Mouse (Mus musculus): ENCODE data around the gene Gm10638. TPM values are rescaled to one million over a fixed set of nuclear protein-coding genes. Genes with fewer than 3 reads are reported as not detected.
A peak's percentile ranks its signal among the peaks of the same experiment; 100 is the strongest.

Gene Gm10638
- total RNA-seq, 2 experiments from 2014 or later: 3.0 to 3.8 TPM

DNA sequence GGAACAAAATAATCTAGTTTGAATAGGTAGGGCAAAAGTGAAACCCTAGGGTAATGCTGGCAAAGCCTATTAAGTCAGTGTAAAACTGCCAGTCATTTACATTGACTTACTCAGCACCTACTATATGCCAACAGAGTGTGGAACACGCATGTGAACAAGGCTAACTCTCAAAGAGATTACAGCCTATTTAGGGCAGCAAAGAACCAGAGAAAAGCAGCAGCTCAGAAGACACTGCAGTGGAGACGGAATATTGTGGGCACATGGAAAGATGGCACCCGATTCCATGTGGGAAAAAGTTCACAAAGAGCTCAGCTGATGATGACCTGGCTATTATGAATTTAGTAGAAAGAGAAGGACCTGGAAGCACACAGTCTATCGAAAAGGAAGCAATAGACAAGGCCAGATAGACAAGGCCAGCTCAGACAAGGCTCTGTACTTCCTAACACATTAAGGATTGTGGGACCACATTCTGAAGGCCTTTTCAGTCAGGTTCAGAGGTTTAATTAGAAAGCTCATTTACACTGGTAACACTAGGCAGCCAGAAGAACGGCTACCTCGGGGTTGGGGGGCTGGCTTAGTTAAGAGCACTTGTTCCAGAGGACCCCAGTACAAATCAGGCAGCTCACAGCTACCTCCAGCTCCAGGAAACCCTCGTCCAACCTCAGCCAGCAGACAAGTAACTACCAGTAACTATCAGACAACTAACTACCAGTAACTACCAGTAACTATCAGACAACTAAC is 2.7 kb upstream of the Gm10638 start:
- no peak overlapping the region for H3K4me3 ChIP-seq
- DNase-seq (ENCODE audit: extremely low spot score in 1 of 2, low spot score in 2 of 2): no peak
- no peak overlapping the region for H3K27ac ChIP-seq
- intact Hi-C loops (cut with DNase I): no loop called here
- no peak for TF ChIP-seq CTCF (IDR thresholded peaks at IDR 0.05)

DNA sequence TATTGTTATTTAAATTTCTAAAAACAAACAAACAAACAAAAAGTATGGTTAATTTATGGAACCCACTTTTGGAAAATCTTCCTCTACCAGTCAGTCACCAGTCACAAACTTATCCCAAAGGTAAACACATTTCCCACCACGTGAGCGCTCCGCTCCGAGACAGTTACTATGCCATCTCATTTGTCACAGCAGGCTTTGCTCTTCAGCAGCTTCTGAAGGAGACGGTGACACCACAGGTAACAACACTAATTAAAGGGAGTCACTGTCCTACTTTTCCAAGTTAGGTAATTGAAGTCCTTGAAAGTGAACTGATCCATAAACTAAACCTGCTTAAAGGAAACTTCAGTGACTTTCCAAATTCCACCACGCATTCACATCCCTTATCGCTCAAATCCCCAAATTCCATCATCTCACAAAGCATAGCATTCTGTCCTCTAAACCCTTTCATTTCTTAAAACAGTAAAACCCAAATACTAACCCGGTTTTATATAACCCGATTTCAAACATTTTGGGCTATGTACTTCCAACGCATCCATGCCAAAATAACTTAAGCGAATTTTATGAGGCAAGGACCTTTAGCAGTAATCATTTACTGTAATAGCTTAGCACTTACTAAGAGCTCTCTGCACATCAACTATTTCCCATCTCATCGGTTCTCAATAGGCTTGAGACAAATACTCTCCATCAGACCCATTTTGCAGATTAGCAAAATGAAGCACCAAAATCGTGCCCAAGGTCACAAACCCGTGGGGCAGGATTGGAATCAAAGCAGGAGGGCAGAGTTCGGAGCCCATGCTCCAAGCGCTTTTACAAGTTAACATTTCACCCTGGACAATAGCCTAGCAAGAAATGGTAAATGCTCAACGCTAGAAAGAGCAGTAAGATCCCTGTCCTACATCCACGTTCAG is 932 bp upstream of the Gm10638 start:
- intact Hi-C loops (cut with DNase I): loop anchor here (1.0 to 5.0 kb wide), 2 partner anchors 140 to 158 kb away; no protein-coding TSS in a partner anchor
- no peak for DNase-seq (ENCODE audit: extremely low spot score in 1 of 2, low spot score in 2 of 2)
- no peak for TF ChIP-seq CTCF (IDR thresholded peaks at IDR 0.05)

DNA sequence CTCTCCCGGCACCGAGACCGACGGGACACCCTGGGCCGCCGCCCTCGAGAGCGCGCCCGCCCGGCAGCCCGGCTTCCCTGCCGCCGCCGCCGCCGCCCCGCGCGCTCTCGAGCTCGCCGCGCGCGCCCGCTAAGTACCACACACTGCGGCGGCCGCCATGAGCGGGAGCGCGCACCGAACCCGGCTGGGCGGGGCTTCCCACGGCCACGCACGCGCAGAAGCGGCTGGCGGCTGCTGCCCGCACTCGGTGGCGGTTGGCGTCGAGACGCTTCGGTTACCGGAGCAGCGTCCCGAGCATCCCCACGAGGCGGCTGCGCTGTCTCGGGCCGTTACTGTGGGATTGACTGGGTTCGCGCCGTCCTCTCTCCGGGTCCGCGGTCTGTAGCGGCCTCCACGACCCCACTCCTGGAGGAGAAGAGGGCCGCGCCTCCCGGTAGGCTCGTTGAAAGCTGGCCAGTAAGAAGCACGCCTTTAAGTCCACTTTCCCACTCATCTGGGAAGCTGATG is 489 bp downstream of the Gm10638 start:
- no peak; the same call in 1 of the 2 replicates for TF ChIP-seq CTCF (IDR thresholded peaks at IDR 0.05)
- Histone ChIP-seq H3K4me3 (peak overlapping the region; percentile 82), H3K27ac (peak overlapping the region; percentile 97)
- peak; percentile 94 to 97 for DNase-seq (ENCODE audit: extremely low spot score in 1 of 2, low spot score in 2 of 2)
- intact Hi-C loops (cut with DNase I): loop anchor here (1.0 to 5.0 kb wide), 2 partner anchors 138 to 156 kb away; no protein-coding TSS in a partner anchor

More for the DNA sequence above, 932 bp upstream of the Gm10638 start:
- Histone ChIP-seq H3K27ac (peak overlapping the region; percentile 97), H3K4me3 (peak overlapping the region; percentile 82)

DNA sequence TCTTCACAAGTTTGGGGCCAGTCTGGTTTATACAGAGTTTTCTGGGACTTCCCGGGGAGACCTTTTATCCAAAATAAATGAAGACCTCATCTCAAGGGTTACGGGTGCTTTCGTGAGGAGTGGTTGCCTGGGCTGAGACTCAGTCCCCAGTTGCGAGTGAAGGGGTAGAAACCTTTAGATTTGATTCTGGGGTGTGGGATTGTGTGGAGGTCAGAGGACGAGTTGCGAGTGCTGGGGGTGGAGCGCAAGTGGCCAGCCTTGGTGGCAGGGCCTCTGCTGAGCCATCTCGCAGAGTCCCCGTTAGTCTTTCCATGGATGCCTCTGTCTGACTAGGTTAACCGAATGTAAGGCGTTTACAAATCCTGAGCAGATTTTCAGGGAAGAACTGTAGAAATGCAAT is 1.0 kb downstream of the Gm10638 start:
- TF ChIP-seq CTCF (IDR thresholded peaks at IDR 0.05): no peak
- no peak for DNase-seq (ENCODE audit: extremely low spot score in 1 of 2, low spot score in 2 of 2)
- intact Hi-C loops (cut with DNase I): loop anchor here (5.0 kb wide), 1 partner anchor 156 kb away; no protein-coding TSS in a partner anchor
- Histone ChIP-seq H3K4me3 (peak overlapping the region; percentile 82), H3K27ac (peak overlapping the region; percentile 95)

DNA sequence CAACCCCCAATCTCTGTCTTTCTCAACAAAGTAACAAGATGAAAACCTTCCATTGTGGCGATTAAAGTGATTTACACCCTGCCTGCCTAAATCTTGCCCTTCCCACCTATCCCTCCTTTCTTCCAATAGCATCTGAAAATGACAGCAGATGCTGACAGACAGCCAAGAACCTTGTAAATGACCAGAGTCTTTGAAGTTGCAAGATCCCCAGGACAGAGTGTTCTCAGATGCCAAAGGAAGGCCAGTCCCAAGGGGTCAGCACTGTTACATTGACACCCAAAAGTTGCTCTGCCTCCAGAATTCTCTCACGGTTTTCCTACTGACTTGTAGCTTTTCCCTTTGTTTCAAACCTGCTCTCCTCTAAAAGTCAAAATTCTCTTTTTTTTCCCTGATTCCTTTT is 4.3 kb downstream of the Gm10638 start:
- Histone ChIP-seq H3K4me3 (no peak overlapping the region), H3K27ac (no peak overlapping the region)
- intact Hi-C loops (cut with DNase I): loop anchor here (5.0 kb wide), 1 partner anchor 152 kb away; no protein-coding TSS in a partner anchor
- no peak for DNase-seq (ENCODE audit: extremely low spot score in 1 of 2, low spot score in 2 of 2)
- no peak for TF ChIP-seq CTCF (IDR thresholded peaks at IDR 0.05)

DNA sequence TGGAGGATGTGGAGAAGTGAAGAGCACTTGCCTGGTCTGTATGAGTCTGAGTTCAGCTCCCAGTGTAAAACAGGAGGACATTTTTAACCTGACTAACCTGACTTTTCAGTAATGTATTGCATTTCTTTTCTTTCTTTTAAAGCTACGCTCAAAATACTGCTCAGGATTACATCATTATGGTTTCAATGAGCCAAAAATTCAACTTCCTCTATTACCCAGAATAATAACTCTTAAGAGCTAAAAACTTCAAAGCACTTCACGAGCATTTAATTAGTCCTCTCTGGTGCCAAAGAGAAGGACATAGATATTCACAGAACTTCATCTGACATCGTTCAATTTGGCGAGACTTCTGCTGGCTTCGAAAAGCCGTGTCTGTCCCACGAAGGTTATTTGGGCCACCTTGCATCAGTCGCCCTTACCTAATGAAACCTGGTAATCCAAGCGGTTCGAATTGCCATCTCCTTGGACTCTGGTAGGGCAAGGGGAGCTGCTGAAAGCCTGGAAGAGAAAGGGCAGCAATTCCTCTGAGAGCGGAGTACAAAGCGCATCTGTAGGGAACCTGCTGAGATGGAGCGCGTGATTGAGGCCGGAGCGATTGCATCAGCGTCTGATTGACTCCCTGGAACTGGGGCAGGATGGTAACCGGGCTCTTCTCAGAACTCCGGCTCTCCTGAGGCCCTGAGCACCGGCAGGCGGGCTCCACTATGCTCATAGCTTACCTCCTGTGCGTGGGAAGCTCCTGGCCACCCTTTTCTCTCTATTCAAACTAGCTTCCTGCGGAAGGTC is 11.6 kb downstream of the Gm10638 start:
- Histone ChIP-seq H3K27ac (peak overlapping the region; percentile 56; the same call in 1 of the 2 replicates), H3K4me3 (peak overlapping the region; percentile 37)
- intact Hi-C loops (cut with DNase I): no loop called here
- no peak for TF ChIP-seq CTCF (IDR thresholded peaks at IDR 0.05)
- peak; percentile 38 to 45 for DNase-seq (ENCODE audit: extremely low spot score in 1 of 2, low spot score in 2 of 2)

DNA sequence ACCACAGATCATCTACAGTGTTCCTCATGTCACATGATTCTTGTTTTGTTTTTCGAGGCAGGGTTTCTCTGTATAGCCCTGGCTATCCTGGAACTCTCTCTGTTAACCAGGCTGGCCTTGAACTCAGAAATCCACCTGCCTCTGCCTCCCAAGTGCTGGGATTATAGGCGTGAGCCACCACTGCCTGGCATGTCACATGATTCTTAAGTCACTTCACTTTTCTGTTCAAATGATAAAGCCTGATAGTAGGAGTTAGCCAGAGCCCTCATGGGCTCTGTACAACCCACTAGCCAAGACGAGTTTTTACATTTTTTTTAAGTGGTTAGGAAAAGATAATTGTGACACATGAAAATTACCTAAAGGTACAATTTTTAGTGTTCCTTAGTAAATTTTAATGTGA is 13.2 kb downstream of the Gm10638 start:
- Histone ChIP-seq H3K27ac (no peak overlapping the region), H3K4me3 (no peak overlapping the region)
- no peak for TF ChIP-seq CTCF (IDR thresholded peaks at IDR 0.05)
- no peak for DNase-seq (ENCODE audit: extremely low spot score in 1 of 2, low spot score in 2 of 2)
- intact Hi-C loops (cut with DNase I): no loop called here

DNA sequence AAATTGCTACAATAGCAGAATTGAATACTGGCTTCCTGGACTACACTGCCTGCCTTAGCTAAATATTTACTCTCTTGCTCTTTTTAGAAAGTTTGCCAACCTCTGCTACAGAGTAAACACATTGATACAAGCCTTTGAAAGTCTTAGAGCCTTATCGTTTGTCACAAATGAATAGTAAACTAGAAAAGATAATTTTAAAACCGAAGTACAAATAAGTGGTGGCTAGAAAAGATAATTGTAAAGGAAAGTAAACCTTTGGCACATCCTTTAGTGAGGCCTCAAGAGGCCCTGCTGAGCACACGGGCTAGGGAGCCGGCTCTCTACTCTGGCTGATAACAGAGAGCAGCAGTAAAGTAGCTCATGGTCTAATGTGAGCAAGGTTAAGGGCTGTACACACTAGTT is 13.6 kb downstream of the Gm10638 start:
- TF ChIP-seq CTCF (IDR thresholded peaks at IDR 0.05): no peak
- Histone ChIP-seq H3K27ac (no peak overlapping the region), H3K4me3 (no peak overlapping the region)
- no peak for DNase-seq (ENCODE audit: extremely low spot score in 1 of 2, low spot score in 2 of 2)
- intact Hi-C loops (cut with DNase I): no loop called here

DNA sequence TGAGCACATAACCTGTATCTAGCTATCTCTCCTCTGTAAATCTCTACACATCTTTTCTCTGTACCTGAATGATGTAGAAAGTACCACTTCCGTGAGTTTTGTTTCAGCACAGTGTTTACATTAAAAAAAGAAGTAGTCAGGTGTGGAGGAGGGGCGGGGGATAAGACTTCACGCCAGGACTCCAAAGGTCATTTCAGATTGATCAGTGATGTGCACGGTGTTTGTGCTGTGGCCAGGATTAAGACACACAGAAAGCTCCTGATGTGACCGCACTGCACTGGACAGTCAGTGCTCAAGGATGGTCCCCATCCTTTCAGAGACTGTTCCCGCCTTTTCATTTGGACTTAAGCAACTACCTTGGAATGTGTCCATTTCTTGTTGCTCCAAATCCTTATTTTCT is 15.2 kb downstream of the Gm10638 start:
- no peak for TF ChIP-seq CTCF (IDR thresholded peaks at IDR 0.05)
- DNase-seq (ENCODE audit: extremely low spot score in 1 of 2, low spot score in 2 of 2): no peak
- intact Hi-C loops (cut with DNase I): no loop called here
- Histone ChIP-seq H3K27ac (no peak overlapping the region), H3K4me3 (no peak overlapping the region)

DNA sequence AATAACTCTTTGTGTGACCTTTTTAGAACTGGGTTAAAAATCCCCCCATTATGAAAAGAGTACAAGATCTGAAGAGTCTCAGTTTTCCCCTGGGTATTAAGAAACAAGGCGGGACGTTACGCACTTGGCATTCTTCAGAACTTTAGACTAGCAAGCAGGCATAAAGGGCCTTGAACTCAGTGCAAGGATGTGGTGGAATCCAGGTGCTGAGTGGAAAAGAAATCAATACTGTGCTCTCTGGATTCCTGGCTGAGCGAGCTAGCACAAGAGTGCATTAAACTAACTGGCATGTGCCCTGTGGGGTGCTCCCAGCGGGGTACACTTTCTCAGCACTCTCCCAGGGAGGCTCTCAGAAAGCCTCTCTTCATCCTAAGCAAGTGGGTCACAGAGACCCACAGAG is 17.3 kb downstream of the Gm10638 start:
- no peak for DNase-seq (ENCODE audit: extremely low spot score in 1 of 2, low spot score in 2 of 2)
- Histone ChIP-seq H3K27ac (no peak overlapping the region), H3K4me3 (no peak overlapping the region)
- no peak for TF ChIP-seq CTCF (IDR thresholded peaks at IDR 0.05)
- intact Hi-C loops (cut with DNase I): no loop called here

DNA sequence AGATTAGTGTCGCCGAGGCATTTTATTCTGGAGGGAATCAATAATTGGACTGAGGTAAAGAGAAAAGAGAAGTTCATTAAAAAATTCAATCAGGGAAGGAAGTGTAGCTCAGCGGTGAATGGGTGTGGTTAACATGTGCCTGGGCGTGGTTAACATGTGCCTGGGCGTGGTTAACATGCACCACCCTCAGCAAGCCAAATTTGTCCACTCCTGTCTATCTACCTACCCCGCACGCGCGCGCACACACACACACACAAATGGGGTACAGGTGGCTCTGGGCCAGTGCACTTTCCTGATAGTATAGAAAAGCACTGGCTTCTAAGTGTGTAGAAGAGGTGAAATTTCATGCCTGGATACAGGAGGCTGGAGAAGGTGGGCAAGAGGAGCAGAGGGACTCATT is 19.7 kb downstream of the Gm10638 start:
- DNase-seq (ENCODE audit: extremely low spot score in 1 of 2, low spot score in 2 of 2): no peak
- intact Hi-C loops (cut with DNase I): no loop called here
- TF ChIP-seq CTCF (IDR thresholded peaks at IDR 0.05): no peak
- no peak overlapping the region for H3K27ac ChIP-seq
- no peak overlapping the region for H3K4me3 ChIP-seq
